Mouse (Mus musculus): Measurements from ENCODE around the gene Kl.

The Kl gene

GRCm38 (mm10) chr5:150952328-150952668 lies at the start of gene Kl:
TSS of gene Kl (plus strand) at chr5:150952607.
- in situ Hi-C loops (cut with MboI; ENCODE audit: unreplicated experiment in 2 of 2): no loop called here

GRCm38 (mm10) chr5:150906053-150907040 lies 46.1 kb upstream of the Kl start:
- in situ Hi-C loops (cut with MboI; ENCODE audit: unreplicated experiment in 2 of 2): no loop called here

GRCm38 (mm10) chr5:150912156-150912555 lies 40.3 kb upstream of the Kl start:
- in situ Hi-C loops (cut with MboI; ENCODE audit: unreplicated experiment in 2 of 2): no loop called here

- in situ Hi-C loops (cut with MboI; ENCODE audit: unreplicated experiment in 2 of 2): no loop called here
Observed at GRCm38 (mm10) chr5:150912656-150913055, 39.8 kb upstream of the Kl start.

GRCm38 (mm10) chr5:150915080-150916055 lies 37.0 kb upstream of the Kl start:
- in situ Hi-C loops (cut with MboI; ENCODE audit: unreplicated experiment in 2 of 2): no loop called here

- in situ Hi-C loops (cut with MboI; ENCODE audit: unreplicated experiment in 2 of 2): no loop called here
Observed at GRCm38 (mm10) chr5:150917131-150917858, 35.1 kb upstream of the Kl start.

GRCm38 (mm10) chr5:150918599-150918998 lies 33.8 kb upstream of the Kl start:
- in situ Hi-C loops (cut with MboI; ENCODE audit: unreplicated experiment in 2 of 2): no loop called here

GRCm38 (mm10) chr5:150919269-150919668 lies 33.1 kb upstream of the Kl start:
- in situ Hi-C loops (cut with MboI; ENCODE audit: unreplicated experiment in 2 of 2): no loop called here

- in situ Hi-C loops (cut with MboI; ENCODE audit: unreplicated experiment in 2 of 2): no loop called here
Observed at GRCm38 (mm10) chr5:150919961-150920360, 32.4 kb upstream of the Kl start.

- in situ Hi-C loops (cut with MboI; ENCODE audit: unreplicated experiment in 2 of 2): no loop called here
Observed at GRCm38 (mm10) chr5:150929406-150929805, 23.0 kb upstream of the Kl start.

- in situ Hi-C loops (cut with MboI; ENCODE audit: unreplicated experiment in 2 of 2): no loop called here
Observed at GRCm38 (mm10) chr5:150932596-150932995, 19.8 kb upstream of the Kl start.

- in situ Hi-C loops (cut with MboI; ENCODE audit: unreplicated experiment in 2 of 2): no loop called here
Observed at GRCm38 (mm10) chr5:150936213-150936612, 16.2 kb upstream of the Kl start.

- in situ Hi-C loops (cut with MboI; ENCODE audit: unreplicated experiment in 2 of 2): no loop called here
Observed at GRCm38 (mm10) chr5:150936807-150937206, 15.6 kb upstream of the Kl start.

GRCm38 (mm10) chr5:150937501-150937900 lies 14.9 kb upstream of the Kl start:
- in situ Hi-C loops (cut with MboI; ENCODE audit: unreplicated experiment in 2 of 2): no loop called here

- in situ Hi-C loops (cut with MboI; ENCODE audit: unreplicated experiment in 2 of 2): no loop called here
Observed at GRCm38 (mm10) chr5:150945576-150945975, 6.8 kb upstream of the Kl start.

- in situ Hi-C loops (cut with MboI; ENCODE audit: unreplicated experiment in 2 of 2): no loop called here
Observed at GRCm38 (mm10) chr5:150949131-150949530, 3.3 kb upstream of the Kl start.

- in situ Hi-C loops (cut with MboI; ENCODE audit: unreplicated experiment in 2 of 2): no loop called here
Observed at GRCm38 (mm10) chr5:150951325-150951724, 1.1 kb upstream of the Kl start.

GRCm38 (mm10) chr5:150952669-150953521 lies 488 bp downstream of the Kl start:
- in situ Hi-C loops (cut with MboI; ENCODE audit: unreplicated experiment in 2 of 2): no loop called here

- in situ Hi-C loops (cut with MboI; ENCODE audit: unreplicated experiment in 2 of 2): no loop called here
Observed at GRCm38 (mm10) chr5:150954791-150955190, 2.4 kb downstream of the Kl start.

- in situ Hi-C loops (cut with MboI; ENCODE audit: unreplicated experiment in 2 of 2): no loop called here
Observed at GRCm38 (mm10) chr5:150959861-150960260, 7.5 kb downstream of the Kl start.

Data from v-Abl transformed pro-B cells (cell line).